Mouse (Mus musculus) CH12.LX (cell line): ENCODE measurements around the gene Gapdh. TPM values are rescaled to one million over a fixed set of nuclear protein-coding genes. Genes with fewer than 3 reads are reported as not detected.

Source experiments
- DNase-seq: peaks from one replicate; pipeline ENCODE4 v3.0.0-alpha.2; 2013; ENCODE audit errors: extremely low read depth
- H3K27ac ChIP-seq: 2 replicates; pipeline ENCODE4 v1.5.1; 2012; ENCODE audit warnings: low read depth, mild to moderate bottlenecking, control low read depth, moderate library complexity; ENCODE audit not compliant: insufficient read depth
- H3K27me3 ChIP-seq: replicated peaks from 2 replicates; pipeline ENCODE3; 2012; ENCODE audit warnings: inconsistent platforms
- H3K36me3 ChIP-seq, 2 experiments: replicated peaks in 1 of 2; 2 replicates each; pipeline versions ENCODE3 to v1.6.1; 2012; ENCODE audit warnings: inconsistent platforms in 1 of 2, low read length in 1 of 2, mild to moderate bottlenecking in 1 of 2, mixed read lengths in 1 of 2, moderate library complexity in 1 of 2; ENCODE audit not compliant: control insufficient read depth in 1 of 2, insufficient read depth in 1 of 2
- H3K4me1 ChIP-seq, 2 experiments: 2 replicates each; pipeline ENCODE4 v1.6.1; 2012; ENCODE audit warnings: inconsistent platforms in 1 of 2, moderate library complexity in 1 of 2; ENCODE audit not compliant: insufficient read depth in 2 of 2, control insufficient read depth in 1 of 2
- H3K4me2 ChIP-seq: 2 replicates; pipeline ENCODE4 v1.6.1; 2012; ENCODE audit warnings: low read depth, mild to moderate bottlenecking, control low read depth; ENCODE audit not compliant: poor library complexity, insufficient read depth, severe bottlenecking
- H3K4me3 ChIP-seq, 3 experiments: fragments of 150-350 bp in 1 of 3; sonication (generic) in 1 of 3; replicated peaks in 1 of 3; 2 replicates each; pipeline versions ENCODE3 to v1.5.1; 2011 to 2012; ENCODE audit warnings: low read depth in 2 of 3, low read length in 2 of 3, mild to moderate bottlenecking in 2 of 3, moderate library complexity in 2 of 3, control low read depth in 1 of 3, improper control_type of control experiment in 1 of 3, inconsistent platforms in 1 of 3, mixed read lengths in 1 of 3; ENCODE audit not compliant: poor library complexity in 1 of 3
- H3K79me2 ChIP-seq: replicated peaks from 2 replicates; pipeline ENCODE4 v1.6.1; 2012; ENCODE audit warnings: mild to moderate bottlenecking, moderate library complexity; ENCODE audit not compliant: control insufficient read depth, poor library complexity, insufficient read depth, severe bottlenecking; ENCODE audit errors: extremely low read depth
- H3K9ac ChIP-seq: 2 replicates; pipeline ENCODE4 v1.6.1; 2012; ENCODE audit warnings: low read depth, mild to moderate bottlenecking, control low read depth, moderate library complexity; ENCODE audit not compliant: insufficient read depth
- H3K9me3 ChIP-seq: replicated peaks from 2 replicates; pipeline ENCODE3; 2012; ENCODE audit warnings: low read length, inconsistent platforms, mixed read lengths
- BHLHE40 ChIP-seq: IDR thresholded peaks from 2 replicates; pipeline ENCODE4 v1.6.1; 2011; ENCODE audit warnings: mild to moderate bottlenecking, low read depth, low read length, improper control_type of control experiment
- CTCF ChIP-seq, 2 experiments: IDR thresholded peaks in 1 of 2; conservative IDR thresholded peaks in 1 of 2; 2 replicates each; pipeline ENCODE4 v1.5.1; 2011 to 2012; ENCODE audit warnings: low read depth in 2 of 2, low read length in 2 of 2, improper control_type of control experiment in 1 of 2, inconsistent platforms in 1 of 2, mild to moderate bottlenecking in 1 of 2, moderate library complexity in 1 of 2
- E2F4 ChIP-seq: IDR thresholded peaks from 2 replicates; pipeline ENCODE4 v1.6.1; 2011; ENCODE audit warnings: low read depth, low read length, improper control_type of control experiment; ENCODE audit not compliant: insufficient replicate concordance
- ETS1 ChIP-seq: conservative IDR thresholded peaks from 2 replicates; pipeline ENCODE4 v1.6.1; 2012; ENCODE audit warnings: low read depth, mild to moderate bottlenecking, inconsistent platforms, low read length, improper control_type of control experiment, moderate library complexity
- GABPA ChIP-seq: IDR thresholded peaks from 2 replicates; pipeline ENCODE4 v1.6.1; 2012; ENCODE audit warnings: low read depth, low read length, improper control_type of control experiment, inconsistent platforms; ENCODE audit not compliant: insufficient replicate concordance
- HCFC1 ChIP-seq: IDR thresholded peaks from 2 replicates; pipeline ENCODE4 v1.6.1; 2012; ENCODE audit warnings: low read depth, mild to moderate bottlenecking, inconsistent platforms, low read length, improper control_type of control experiment
- JUN ChIP-seq: IDR thresholded peaks from 2 replicates; pipeline ENCODE4 v1.6.1; 2011; ENCODE audit warnings: low read depth, mild to moderate bottlenecking, low read length, improper control_type of control experiment, moderate library complexity; ENCODE audit not compliant: insufficient read depth
- KAT2A ChIP-seq: IDR thresholded peaks from 2 replicates; pipeline ENCODE4 v1.6.1; 2012; ENCODE audit warnings: low read length, improper control_type of control experiment, inconsistent platforms; ENCODE audit not compliant: insufficient replicate concordance
- MAX ChIP-seq: IDR thresholded peaks from 2 replicates; pipeline ENCODE4 v1.6.1; 2011; ENCODE audit warnings: low read length, improper control_type of control experiment
- MAZ ChIP-seq: IDR thresholded peaks from 2 replicates; pipeline ENCODE4 v1.6.1; 2012; ENCODE audit warnings: low read depth, mild to moderate bottlenecking, inconsistent platforms, low read length, improper control_type of control experiment, moderate library complexity
- MEF2A ChIP-seq: IDR thresholded peaks from 2 replicates; pipeline ENCODE4 v1.6.1; 2014; ENCODE audit warnings: low read depth, mild to moderate bottlenecking, inconsistent platforms, low read length, improper control_type of control experiment, borderline replicate concordance
- NRF1 ChIP-seq: IDR thresholded peaks from 2 replicates; pipeline ENCODE4 v1.6.1; 2014; ENCODE audit warnings: low read depth, mild to moderate bottlenecking, inconsistent platforms, low read length, improper control_type of control experiment, moderate library complexity
- RAD21 ChIP-seq: IDR thresholded peaks from 2 replicates; pipeline ENCODE4 v1.6.1; 2011; ENCODE audit warnings: low read depth, mild to moderate bottlenecking, low read length, improper control_type of control experiment, moderate library complexity
- SMC3 ChIP-seq: IDR thresholded peaks from 2 replicates; pipeline ENCODE4 v1.6.1; 2011; ENCODE audit warnings: low read depth, low read length, improper control_type of control experiment
- USF2 ChIP-seq: conservative IDR thresholded peaks from 2 replicates; pipeline ENCODE4 v1.6.1; 2011; ENCODE audit warnings: low read depth, low read length, improper control_type of control experiment
- ZNF384 ChIP-seq: IDR thresholded peaks from 2 replicates; pipeline ENCODE4 v1.6.1; 2012; ENCODE audit warnings: low read depth, low read length, improper control_type of control experiment, inconsistent platforms
- dilution Hi-C: fragments of 300-500 bp; cut with MboI; formaldehyde crosslinking; loops from 2 replicates; pipeline ENCODE4 v1.14.3; 2020; ENCODE audit warnings: low sequenced_read_pairs; ENCODE audit not compliant: extremely low pct_unique_long_range_greater_than_20kb, extremely low pct_ligation_motif_present
- in situ Hi-C: fragments of 300-500 bp; cut with MboI; formaldehyde crosslinking; loops from 3 replicates; pipeline ENCODE4 v1.14.3; 2019; ENCODE audit warnings: low sequenced_read_pairs, low pct_ligation_motif_present, low pct_unique_long_range_greater_than_20kb, mixed read lengths
- polyA plus RNA-seq: library from polyadenylated mRNA; unstranded; fragments of >175 nt; gene quantifications from 2 replicates; pipeline ENCODE4 v1.2.1, GENCODE M21; 2012; ENCODE audit warnings: low read depth; ENCODE audit not compliant: insufficient read length
- total RNA-seq, 2 experiments: library from RNA; depleted of rRNA; stranded (reverse); fragments of 300-350 nt in 1 of 2; fragments of >200 nt in 1 of 2; gene quantifications; 2 replicates each; pipeline ENCODE4 v1.2.3; 2012 to 2014

Gene Gapdh
- total and polyA plus RNA-seq, 3 experiments: 2,268 to 2,925 (median 2,654) TPM

DNA sequence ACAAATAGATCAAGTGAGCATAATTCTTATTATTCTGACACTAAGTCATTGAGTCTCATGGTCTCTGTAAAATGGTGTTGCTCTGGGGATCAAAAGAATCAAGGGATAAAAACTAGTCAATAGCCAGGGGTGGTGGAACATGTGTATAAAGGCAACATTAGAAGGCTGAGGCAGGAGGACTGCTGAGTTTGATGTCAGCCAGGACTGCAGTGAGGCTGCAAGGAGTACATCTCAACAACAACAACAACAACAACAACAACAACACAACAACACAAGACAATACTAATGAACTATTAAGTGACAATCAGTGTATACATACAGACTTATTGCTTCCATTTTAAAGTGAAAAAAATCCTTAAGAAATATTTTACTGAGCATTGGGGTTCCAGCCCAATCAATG, 24.5 kb upstream of the Gapdh start:
- Histone ChIP-seq H3K9ac (peak overlapping the region; percentile 63), H3K79me2 (peaks cover 39% of the 10 kb centered on the region), H3K4me1 (peaks cover 0 to 21% of the 10 kb centered on the region in 2 experiments; a peak in 2 of 4 replicates), H3K36me3 (peaks cover 37 to 56% of the 10 kb centered on the region in 2 experiments), H3K9me3 (no peaks in the 10 kb centered on the region), H3K4me3 (peak overlapping the region; percentile 81 to 100 (median 87)), H3K4me2 (peak overlapping the region; percentile 69), H3K27ac (no peak overlapping the region), H3K27me3 (no peaks in the 10 kb centered on the region)
- dilution Hi-C loops (no loop called here), in situ Hi-C loops (no loop called here)
- TF ChIP-seq ZNF384 (no peak), MAZ (no peak)
- no peak for DNase-seq

- Histone ChIP-seq H3K4me1 (peaks cover 0 to 13% of the 10 kb centered on the region in 2 experiments; a peak in 2 of 4 replicates), H3K36me3 (peaks cover 68 to 80% of the 10 kb centered on the region in 2 experiments), H3K9me3 (no peaks in the 10 kb centered on the region), H3K27ac (no peak overlapping the region), H3K4me2 (no peak overlapping the region), H3K27me3 (no peaks in the 10 kb centered on the region), H3K9ac (no peak overlapping the region), H3K79me2 (peaks cover 25% of the 10 kb centered on the region), H3K4me3 (no peak overlapping the region)
- in situ Hi-C loops (no loop called here), dilution Hi-C loops (no loop called here)
- DNase-seq: no peak
- TF ChIP-seq ZNF384 (no peak), E2F4 (no peak), MAX (no peak), SMC3 (no peak), CTCF (conservative IDR thresholded peaks at IDR 0.05 in 1 of 2, IDR thresholded peaks at IDR 0.05 in 1 of 2; ENCODE audit: low read depth in 2 of 2, low read length in 2 of 2) (no peak), GABPA (no peak), MAZ (no peak), MEF2A (no peak), KAT2A (no peak), JUN (no peak), NRF1 (no peak), RAD21 (no peak)
These were observed 19.9 kb upstream of the Gapdh start for GRCm38 (mm10) chr6:125186203-125186602.

GRCm38 (mm10) chr6:125182133-125182532, 15.9 kb upstream of the Gapdh start:
- H3K27me3 ChIP-seq: no peaks in the 10 kb centered on the region
- in situ Hi-C loops (no loop called here), dilution Hi-C loops (no loop called here)

More at GRCm38 (mm10) chr6:125182133-125182532, 15.9 kb upstream of the Gapdh start:
- Histone ChIP-seq H3K9me3 (no peaks in the 10 kb centered on the region), H3K36me3 (peaks cover 78 to 92% of the 10 kb centered on the region in 2 experiments), H3K4me2 (no peak overlapping the region), H3K4me1 (no peaks in the 10 kb centered on the region), H3K27ac (no peak overlapping the region), H3K79me2 (no peaks in the 10 kb centered on the region), H3K9ac (no peak overlapping the region), H3K4me3 (no peak overlapping the region)
- DNase-seq: no peak
- no peak for TF ChIP-seq ETS1
- TF ChIP-seq USF2: no peak
- no peak for TF ChIP-seq E2F4
- TF ChIP-seq GABPA: no peak
- TF ChIP-seq MAX: no peak
- TF ChIP-seq MAZ: no peak
- TF ChIP-seq HCFC1: no peak
- no peak for TF ChIP-seq KAT2A
- TF ChIP-seq BHLHE40: no peak
- TF ChIP-seq ZNF384: no peak
